Mouse (Mus musculus): ENCODE measurements around the gene Ranbp2. TPM values are rescaled to one million over a fixed set of nuclear protein-coding genes. Genes with fewer than 3 reads are reported as not detected.
A peak's percentile ranks its signal among the peaks of the same experiment; 100 is the strongest.
"Not testable (repeated sequence)": the region's sequence is repeated elsewhere in the genome, so short reads cannot be mapped to it uniquely, and the experiment has no call there.

Ranbp2 gene
- total RNA-seq, 2 experiments from 2014 or later, result 89.1 to 94.5 TPM

DNA sequence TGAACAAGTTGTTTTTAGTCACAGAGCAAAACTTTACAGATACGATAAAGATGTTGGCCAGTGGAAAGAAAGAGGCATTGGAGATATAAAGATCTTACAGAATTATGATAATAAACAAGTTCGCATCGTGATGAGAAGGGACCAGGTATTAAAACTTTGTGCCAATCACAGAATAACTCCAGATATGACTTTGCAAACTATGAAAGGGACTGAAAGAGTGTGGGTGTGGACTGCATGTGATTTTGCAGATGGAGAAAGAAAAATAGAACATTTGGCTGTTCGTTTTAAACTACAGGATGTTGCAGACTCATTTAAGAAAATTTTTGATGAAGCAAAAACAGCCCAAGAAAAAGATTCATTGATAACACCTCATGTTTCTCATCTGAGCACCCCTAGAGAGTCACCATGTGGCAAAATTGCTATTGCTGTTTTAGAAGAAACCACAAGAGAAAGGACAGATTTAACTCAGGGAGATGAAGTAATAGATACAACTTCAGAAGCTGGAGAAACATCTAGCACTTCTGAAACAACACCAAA, 33.3 kb downstream of the Ranbp2 start:
- intact Hi-C loops (cut with DNase I), result loop anchor here (10.0 kb wide), 1 partner anchor 965 kb away; no protein-coding TSS in a partner anchor
- peak in 1 of 2 experiments; percentile 56 for DNase-seq (ENCODE audit: low spot score in 2 of 2)

GRCm38 (mm10) chr10:58491031-58491430, 44.3 kb downstream of the Ranbp2 start:
- peak in 1 of 2 experiments; percentile 20 for DNase-seq (ENCODE audit: low spot score in 2 of 2)
- intact Hi-C loops (cut with DNase I), result loop anchor here (5.0 kb wide), 1 partner anchor 34 kb away; no protein-coding TSS in a partner anchor

- intact Hi-C loops (cut with DNase I), result no loop called here
- DNase-seq (ENCODE audit: low spot score in 2 of 2), result no peak
Observed at GRCm38 (mm10) chr10:58495637-58496036, 48.9 kb downstream of the Ranbp2 start.

DNA sequence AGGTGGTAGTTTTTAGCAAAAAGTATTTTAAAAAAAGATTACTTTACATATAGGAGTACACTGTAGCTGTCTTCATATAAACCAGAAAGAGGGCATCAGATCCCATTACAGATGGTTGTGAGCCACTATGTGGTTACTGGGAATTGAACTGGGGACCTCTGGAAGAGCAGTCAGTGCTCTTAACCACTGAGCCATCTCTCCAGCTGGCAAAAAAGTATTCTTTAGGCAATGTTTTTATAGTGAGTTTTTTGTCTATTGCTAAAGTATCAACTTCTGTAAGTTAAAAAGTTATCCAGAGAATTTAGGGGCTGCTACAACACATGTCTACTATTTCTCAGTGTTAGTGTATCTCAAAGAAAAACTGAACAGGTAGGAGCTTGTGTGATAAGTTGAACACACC, 50.0 kb downstream of the Ranbp2 start:
- no peak for DNase-seq (ENCODE audit: low spot score in 2 of 2)
- intact Hi-C loops (cut with DNase I), result no loop called here

- DNase-seq (ENCODE audit: low spot score in 2 of 2), result peak; percentile 92 to 94
- intact Hi-C loops (cut with DNase I), result no loop called here
Observed at GRCm38 (mm10) chr10:58497320-58498284, 50.9 kb downstream of the Ranbp2 start, which contains the start of gene Ccdc138. TSS of gene Ccdc138 (plus strand) at chr10:58497948.

DNA sequence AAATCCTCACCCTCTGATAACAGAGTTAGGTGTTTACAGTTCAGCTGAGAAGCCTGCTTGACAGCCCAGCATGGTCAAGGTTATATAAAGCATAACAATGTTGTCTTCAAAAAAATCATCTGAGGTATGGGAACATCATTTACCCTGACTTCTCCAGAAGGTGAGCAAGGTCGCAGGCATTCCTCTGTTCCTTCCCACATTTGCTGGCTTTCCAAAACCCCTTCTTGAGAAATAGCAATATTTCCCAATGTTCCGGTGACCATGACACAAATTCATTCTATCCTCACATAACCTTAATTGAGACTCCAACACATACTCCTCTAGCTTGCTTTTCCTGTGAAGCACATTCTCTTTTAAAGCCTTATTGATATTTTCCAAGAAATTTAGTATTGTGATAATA, 51.8 kb downstream of the Ranbp2 start:
- DNase-seq (ENCODE audit: low spot score in 2 of 2), result no peak
- intact Hi-C loops (cut with DNase I), result no loop called here

DNA sequence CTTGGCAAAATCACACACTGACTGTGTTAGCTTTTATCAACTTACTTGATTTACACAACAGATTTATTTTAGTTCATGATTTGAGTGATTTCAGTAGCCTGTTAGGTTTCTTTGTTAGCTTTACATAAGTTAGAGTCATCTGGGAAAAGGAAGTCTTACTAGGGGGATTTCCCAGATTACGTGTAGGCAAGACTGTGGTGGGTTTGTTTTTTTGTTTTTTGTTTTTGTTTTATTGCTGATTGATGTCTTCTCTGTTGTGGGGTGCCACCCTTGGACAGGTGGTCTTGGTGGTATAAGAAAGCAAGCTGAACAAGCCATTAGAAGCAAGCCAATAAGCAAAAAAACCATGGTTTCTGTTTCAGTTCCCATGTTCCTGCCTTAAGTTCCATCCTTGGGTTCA, 82.6 kb downstream of the Ranbp2 start:
- intact Hi-C loops (cut with DNase I), result no loop called here
- DNase-seq (ENCODE audit: low spot score in 2 of 2), result no peak

DNA sequence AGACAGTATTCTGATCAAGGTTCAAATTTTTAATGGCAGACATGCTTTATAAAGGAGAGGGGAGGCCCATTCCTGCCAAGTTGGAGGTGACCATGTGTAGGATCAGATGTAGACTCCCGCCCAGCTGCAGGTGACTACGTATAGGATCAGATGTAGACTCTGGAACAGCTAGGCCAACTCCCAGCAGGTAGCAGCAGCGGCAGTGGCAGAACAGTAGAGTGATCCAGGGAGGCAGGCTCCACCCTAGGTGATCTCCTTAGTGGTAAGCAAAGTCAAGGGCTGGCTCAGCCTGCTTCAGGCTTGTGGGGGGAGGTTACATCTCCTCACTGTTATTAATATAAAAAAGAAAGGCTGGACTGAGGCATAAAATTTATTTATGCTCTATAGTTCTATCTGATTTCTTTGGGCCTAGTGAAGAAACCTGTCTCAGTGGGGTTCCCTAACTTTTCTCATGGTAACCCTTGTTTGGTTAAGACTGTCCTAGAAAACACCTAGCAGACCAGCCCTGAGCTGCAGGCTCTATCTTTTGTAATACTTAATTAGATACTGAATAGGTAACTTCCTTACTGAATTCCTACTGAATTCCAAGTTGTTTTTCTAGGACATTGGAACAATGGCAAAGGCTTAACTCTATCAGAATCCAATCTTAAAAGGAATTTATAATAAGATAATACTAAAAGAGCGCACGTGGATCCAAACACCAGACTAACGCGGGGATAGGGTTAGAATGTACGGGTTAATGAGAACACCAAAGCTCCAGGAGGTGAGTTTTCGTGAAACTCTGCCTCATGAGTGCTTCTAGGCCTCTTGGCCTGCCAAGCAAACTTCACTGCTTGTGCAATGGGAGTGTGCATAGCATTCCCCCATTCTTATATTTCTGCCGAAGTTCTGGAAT, 84.4 kb downstream of the Ranbp2 start:
- intact Hi-C loops (cut with DNase I), result no loop called here
- DNase-seq (ENCODE audit: low spot score in 2 of 2), result no peak

- intact Hi-C loops (cut with DNase I), result no loop called here
- no peak for DNase-seq (ENCODE audit: low spot score in 2 of 2)
Observed at GRCm38 (mm10) chr10:58532177-58532576, 85.5 kb downstream of the Ranbp2 start.

- DNase-seq (ENCODE audit: low spot score in 2 of 2); intact Hi-C loops (cut with DNase I): not testable (repeated sequence)
Observed at GRCm38 (mm10) chr10:58536276-58536675, 89.6 kb downstream of the Ranbp2 start.

- intact Hi-C loops (cut with DNase I), result no loop called here
- no peak for DNase-seq (ENCODE audit: low spot score in 2 of 2)
Observed at GRCm38 (mm10) chr10:58540613-58541012, 93.9 kb downstream of the Ranbp2 start.

Other genes with a start within 250 kb of the Ranbp2 start
- gene AW822073, start 222.0 kb upstream of the Ranbp2 start, total RNA-seq (2021), result not detected
- not detected for gene Duxf3, start 214.2 kb upstream of the Ranbp2 start, total RNA-seq (2021)
- not detected for gene Gm4981, start 210.2 kb upstream of the Ranbp2 start, total RNA-seq (2021)
- 10 to 100 TPM; 84.9 to 98.4 TPM for gene Gcc2, start 191.4 kb upstream of the Ranbp2 start, total RNA-seq (2021)
- 10 to 100 TPM; 23.5 to 26.7 TPM for gene Lims1, start 123.5 kb upstream of the Ranbp2 start, total RNA-seq (2021)
- 1 to 10 TPM; 4.6 to 4.8 TPM for gene Ccdc138, start 51.0 kb downstream of the Ranbp2 start, total RNA-seq (2021)
- under 1 TPM; 0.32 to 0.60 TPM for gene Edar, start 228.7 kb downstream of the Ranbp2 start, total RNA-seq (2021)